Mouse (Mus musculus) lung, adult 2 months (tissue): Measurements from ENCODE around the gene Enthd1. TPM values are rescaled to one million over a fixed set of nuclear protein-coding genes. Genes with fewer than 3 reads are reported as not detected.
A peak's percentile ranks its signal among the peaks of the same experiment; 100 is the strongest.

ENCODE experiments used
- DNase-seq: peaks from one replicate; pipeline ENCODE4 v3.0.0; 2022
- H3K4me1 ChIP-seq: fragments of 200-500 bp; 2 replicates; pipeline ENCODE4 v1.6.1; 2011; ENCODE audit warnings: low read length; ENCODE audit not compliant: control insufficient read depth, insufficient read depth
- H3K4me3 ChIP-seq: fragments of 200-500 bp; replicated peaks from 2 replicates; pipeline ENCODE3; 2011; ENCODE audit warnings: low read depth, mild to moderate bottlenecking, control low read depth, low read length; ENCODE audit errors: extremely low read depth
- CTCF ChIP-seq: fragments of 200-500 bp; IDR thresholded peaks from 2 replicates; pipeline ENCODE4 v1.5.1; 2011; ENCODE audit warnings: mild to moderate bottlenecking, low read length, control low read depth; ENCODE audit not compliant: insufficient read depth
- POLR2A ChIP-seq: fragments of 200-500 bp; IDR thresholded peaks from 2 replicates; pipeline ENCODE4 v1.6.1; 2011; ENCODE audit warnings: low read depth, mild to moderate bottlenecking, control low read depth, low read length, borderline replicate concordance; ENCODE audit errors: extremely low read depth
- WGBS: fragments of 180-500 bp; shearing (Covaris S2); methylation state at CpG from one replicate; pipeline ENCODE4 v1.1.7; 2018; 5-methylcytosine and 5-hydroxymethylcytosine counted together
- polyA plus RNA-seq: library from polyadenylated mRNA; depleted of rRNA; stranded (reverse); fragments of >200 nt; gene quantifications from 2 replicates; pipeline ENCODE4 v1.2.3, GENCODE M21; 2012; rRNA removed

The Enthd1 gene
- polyA plus RNA-seq, 1 experiment, result not detected

DNA sequence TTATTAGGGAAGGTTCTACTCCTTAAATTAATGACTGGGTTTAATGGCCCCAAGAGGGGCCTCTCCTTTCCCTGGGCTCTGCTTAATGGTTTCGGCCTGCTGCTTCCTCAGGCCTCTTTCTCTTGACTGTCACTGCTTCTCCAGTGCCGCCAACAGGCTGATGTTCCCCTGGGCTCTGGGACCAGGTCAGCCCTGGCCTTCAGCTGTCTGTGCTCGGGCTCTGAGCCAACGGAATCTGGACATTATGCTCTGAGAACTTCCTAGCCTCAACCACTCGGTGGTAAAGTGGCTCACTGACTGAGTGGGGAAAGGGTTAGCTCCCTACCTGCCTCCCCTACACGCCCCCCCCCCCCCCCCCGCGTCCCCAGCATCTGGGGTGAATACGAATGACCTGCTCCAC is 147.9 kb downstream of the Enthd1 start:
- TF ChIP-seq CTCF (no peak), POLR2A (no peak)
- Histone ChIP-seq H3K4me1 (peaks cover 7% of the 10 kb centered on the region; the same call in 1 of the 2 replicates), H3K4me3 (no peak overlapping the region)
- 70% methylated on average over 7 of the region's 9 CpGs for whole genome bisulfite sequencing
- DNase-seq, result no peak

DNA sequence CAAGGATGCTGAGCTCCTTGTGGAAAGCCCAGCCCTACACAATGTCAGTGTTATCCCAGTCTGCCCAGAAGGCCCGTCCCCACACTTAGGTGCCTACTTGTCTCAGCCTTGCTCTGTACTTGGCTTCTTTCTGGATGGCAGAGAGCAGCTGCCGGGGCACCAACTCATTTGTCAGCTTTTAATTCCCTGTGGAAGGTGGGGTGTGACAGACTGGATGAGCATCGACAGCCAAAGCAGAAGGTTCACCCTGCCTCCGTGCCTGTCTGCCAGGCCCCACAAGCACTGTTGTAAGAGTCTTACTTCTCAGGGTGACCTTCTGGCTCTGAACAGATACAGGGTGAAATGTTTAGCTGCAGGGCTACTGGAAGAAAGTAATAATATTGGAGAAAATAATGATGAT is 149.8 kb downstream of the Enthd1 start:
- H3K4me1 ChIP-seq, result peaks cover 7% of the 10 kb centered on the region; the same call in 1 of the 2 replicates
- DNase-seq, result no peak
- WGBS, result 87% methylated on average over 4 of the region's 4 CpGs
- no peak overlapping the region for H3K4me3 ChIP-seq
- TF ChIP-seq CTCF (no peak), POLR2A (no peak)

DNA sequence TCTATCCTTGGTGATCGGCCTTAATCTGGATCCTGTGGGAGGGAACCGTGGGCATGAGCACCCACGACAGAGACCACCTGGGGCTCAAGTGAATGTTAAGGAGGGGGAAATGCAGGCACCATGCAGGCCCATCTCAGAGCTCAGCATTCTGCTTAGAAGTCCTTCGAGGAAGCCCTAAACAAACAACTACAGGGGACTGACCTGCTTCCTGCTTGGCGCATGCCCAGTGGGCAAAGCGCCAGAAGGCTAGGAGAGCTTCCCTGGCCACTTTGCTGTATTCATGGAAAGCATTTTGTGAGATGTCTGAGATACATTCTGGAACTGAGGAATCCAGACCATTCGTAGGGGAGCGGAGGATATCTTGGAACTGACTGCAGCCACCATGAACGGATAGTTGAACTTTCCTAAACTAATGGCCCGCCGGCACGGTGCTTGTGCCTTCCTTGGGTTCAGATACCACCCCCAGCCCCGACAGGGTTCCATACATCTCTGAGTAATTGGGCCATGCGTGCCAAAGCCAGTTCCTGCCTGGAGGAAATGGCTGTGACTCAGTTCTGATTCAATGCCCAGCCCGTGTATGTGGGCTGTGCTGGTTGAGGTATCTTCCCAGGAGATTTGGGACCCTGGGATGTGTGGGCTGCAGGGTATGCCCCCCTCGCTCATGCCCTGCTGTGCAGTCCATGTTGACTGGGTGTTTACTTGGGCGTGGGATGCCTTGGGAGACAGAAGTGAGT is 150.8 kb downstream of the Enthd1 start:
- H3K4me1 ChIP-seq, result peaks cover 7% of the 10 kb centered on the region; the same call in 1 of the 2 replicates
- peak; percentile 8 for DNase-seq
- WGBS, result 49% methylated on average over 17 of the region's 17 CpGs
- TF ChIP-seq CTCF (no peak), POLR2A (no peak)
- H3K4me3 ChIP-seq, result no peak overlapping the region

DNA sequence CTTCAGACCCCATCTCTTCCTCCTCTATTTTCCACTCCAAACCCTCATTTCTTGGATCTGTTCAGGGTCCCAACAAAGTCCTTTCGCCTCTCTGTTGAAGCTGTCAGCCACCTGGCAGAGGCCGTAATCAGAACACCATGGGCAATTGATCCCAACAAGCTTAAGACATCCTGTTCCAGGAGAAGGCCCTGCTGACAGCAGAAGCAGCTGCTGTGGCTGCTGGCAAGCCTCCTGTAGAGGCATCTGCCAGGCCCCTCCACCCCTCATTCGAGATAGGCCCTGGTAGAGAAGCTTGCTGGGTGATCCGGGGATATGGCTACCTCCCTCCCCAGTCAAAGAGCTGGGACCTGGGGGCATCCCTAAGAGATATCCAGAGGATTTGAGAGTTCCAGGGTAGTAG is 151.9 kb downstream of the Enthd1 start:
- TF ChIP-seq POLR2A (no peak), CTCF (no peak)
- H3K4me1 ChIP-seq, result peaks cover 7% of the 10 kb centered on the region; the same call in 1 of the 2 replicates
- no peak for DNase-seq
- 75% methylated on average over 4 of the region's 4 CpGs for WGBS
- no peak overlapping the region for H3K4me3 ChIP-seq

DNA sequence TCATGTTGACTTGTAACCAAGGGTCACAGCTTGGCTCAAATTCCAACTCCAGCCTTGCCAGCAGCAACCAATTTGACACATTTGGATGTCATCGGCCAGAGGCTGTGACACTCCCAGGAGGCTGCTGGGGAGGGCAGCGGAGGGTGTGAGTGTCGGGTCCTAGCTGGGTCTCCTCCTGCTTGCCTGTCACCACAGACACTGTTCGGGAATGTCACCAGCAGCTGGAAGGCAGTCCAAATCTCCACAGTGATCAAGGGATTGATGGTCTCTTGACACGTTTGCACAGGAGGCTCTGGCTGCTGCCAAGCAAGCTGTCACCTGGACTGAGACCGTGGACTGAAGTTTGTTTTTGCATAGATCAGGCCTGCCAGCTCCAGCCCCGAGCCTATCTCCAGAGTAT is 154.3 kb downstream of the Enthd1 start:
- 66% methylated on average over 7 of the region's 7 CpGs for WGBS
- Histone ChIP-seq H3K4me1 (peaks cover 7% of the 10 kb centered on the region; the same call in 1 of the 2 replicates), H3K4me3 (no peak overlapping the region)
- TF ChIP-seq POLR2A (no peak), CTCF (no peak)
- DNase-seq, result no peak

DNA sequence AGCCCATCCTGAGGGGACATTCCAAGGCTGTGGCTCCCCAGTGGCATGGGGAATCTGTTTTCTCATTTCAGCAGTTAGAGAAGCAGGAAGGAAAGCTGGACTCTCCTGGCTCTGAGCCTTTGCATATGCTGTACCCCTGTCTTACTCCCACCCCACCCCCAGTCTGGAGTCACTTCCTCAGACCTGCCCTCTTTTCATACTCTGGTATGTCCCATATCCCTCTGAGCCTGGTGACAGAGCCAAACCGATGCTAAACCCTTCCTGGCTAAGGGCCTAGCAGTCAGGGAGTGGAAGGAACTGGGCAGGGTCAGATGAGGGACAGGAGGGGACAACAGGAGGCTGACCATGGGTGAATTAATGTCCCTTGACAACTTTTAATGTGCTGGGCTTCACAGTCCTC is 157.1 kb downstream of the Enthd1 start:
- no peaks in the 10 kb centered on the region; the same call in 1 of the 2 replicates for H3K4me1 ChIP-seq
- TF ChIP-seq POLR2A, result no peak
- no peak for TF ChIP-seq CTCF
- DNase-seq, result no peak
- H3K4me3 ChIP-seq, result no peak overlapping the region
- WGBS, result 8% methylated on average over 1 of the region's 1 CpGs

Other genes starting within 250 kb of the Enthd1 start
- gene Grap2, start 7.4 kb upstream of the Enthd1 start, polyA plus RNA-seq, result 5.3 and 7.3 TPM in 2 replicates
- gene Fam83f, start 106.7 kb upstream of the Enthd1 start, polyA plus RNA-seq, result 1.2 and 2.2 TPM in 2 replicates
- 16.6 TPM in 2 replicates for gene Tnrc6b, start 146.2 kb upstream of the Enthd1 start, polyA plus RNA-seq